Mouse (Mus musculus): ENCODE data around the gene Eif3k. TPM values are rescaled to one million over a fixed set of nuclear protein-coding genes. Genes with fewer than 3 reads are reported as not detected.

Gene Eif3k
- 341 and 343 TPM in 2 replicates for polyA plus RNA-seq (2014; fragmentation: Nextera tagmentation; extraction: Ambion mirVana)

- H3K9me3 ChIP-seq (ENCODE audit: control insufficient read depth, low read length), result no peaks in the 10 kb centered on the region
- under 1% methylated on average over 36 of the region's 36 CpGs for WGBS
- peaks cover 3% of the 10 kb centered on the region; the same call in 1 of the 2 replicates for H3K36me3 ChIP-seq (ENCODE audit: control insufficient read depth, insufficient read depth, low read length)
- H3K27ac ChIP-seq (ENCODE audit: low read depth, low read length), result peak within 1 kb of the TSS; percentile 48; the same call in 1 of the 2 replicates
- H3K27me3 ChIP-seq (ENCODE audit: control insufficient read depth, insufficient read depth, low read length), result no peaks in the 10 kb centered on the region
- DNase-seq (ENCODE audit: low spot score), result peak; percentile 96
- peaks cover 2% of the 10 kb centered on the region; the same call in 1 of the 2 replicates for H3K4me1 ChIP-seq (replicated peaks; ENCODE audit: control insufficient read depth, insufficient read depth, low read length)
- peak within 1 kb of the TSS; percentile 71 for H3K4me3 ChIP-seq (ENCODE audit: low read depth, low read length)
- peak within 1 kb of the TSS; percentile 69 for H3K9ac ChIP-seq (ENCODE audit: low read length)
- peak; percentile 96 for ATAC-seq (replicated peaks; ENCODE audit: low FRiP score)
- H3K4me2 ChIP-seq (ENCODE audit: low read depth, low read length, severe bottlenecking), result peak within 1 kb of the TSS; percentile 77
Measured at GRCm38 (mm10) chr7:28981651-28982273, at the start of gene Eif3k, which contains the start of gene Map4k1. TSS of gene Eif3k (minus strand) at chr7:28981864. TSS of gene Map4k1 (plus strand) at chr7:28982050.

GRCm38 (mm10) chr7:29029690-29030656 lies 48.3 kb upstream of the Eif3k start:
- WGBS, result 92% methylated on average over 14 of the region's 14 CpGs
- H3K27ac ChIP-seq (ENCODE audit: low read depth, low read length), result no peak overlapping the region
- no peak overlapping the region for H3K4me3 ChIP-seq (ENCODE audit: low read depth, low read length)
- no peaks in the 10 kb centered on the region; the same call in 1 of the 2 replicates for H3K9me3 ChIP-seq (ENCODE audit: control insufficient read depth, low read length)
- H3K4me2 ChIP-seq (ENCODE audit: low read depth, low read length, severe bottlenecking), result no peak overlapping the region
- H3K4me1 ChIP-seq (replicated peaks; ENCODE audit: control insufficient read depth, insufficient read depth, low read length), result no peaks in the 10 kb centered on the region
- no peak overlapping the region for H3K9ac ChIP-seq (ENCODE audit: low read length)
- DNase-seq (ENCODE audit: low spot score) (no peak), ATAC-seq (replicated peaks; ENCODE audit: low FRiP score) (no peak)
- no peaks in the 10 kb centered on the region for H3K27me3 ChIP-seq (ENCODE audit: control insufficient read depth, insufficient read depth, low read length)
- no peaks in the 10 kb centered on the region for H3K36me3 ChIP-seq (ENCODE audit: control insufficient read depth, insufficient read depth, low read length)

- no peak overlapping the region for H3K27ac ChIP-seq (ENCODE audit: low read depth, low read length)
- DNase-seq (ENCODE audit: low spot score), result no peak
- no peak overlapping the region for H3K4me2 ChIP-seq (ENCODE audit: low read depth, low read length, severe bottlenecking)
- no peaks in the 10 kb centered on the region for H3K36me3 ChIP-seq (ENCODE audit: control insufficient read depth, insufficient read depth, low read length)
- H3K9me3 ChIP-seq (ENCODE audit: control insufficient read depth, low read length), result no peaks in the 10 kb centered on the region; the same call in 1 of the 2 replicates
- H3K27me3 ChIP-seq (ENCODE audit: control insufficient read depth, insufficient read depth, low read length), result no peaks in the 10 kb centered on the region
- no peak overlapping the region for H3K9ac ChIP-seq (ENCODE audit: low read length)
- 90% methylated on average over 6 of the region's 6 CpGs for WGBS
- ATAC-seq (replicated peaks; ENCODE audit: low FRiP score), result no peak
- H3K4me3 ChIP-seq (ENCODE audit: low read depth, low read length), result no peak overlapping the region
- H3K4me1 ChIP-seq (replicated peaks; ENCODE audit: control insufficient read depth, insufficient read depth, low read length), result no peaks in the 10 kb centered on the region
Measured at GRCm38 (mm10) chr7:29028761-29029160, 47.1 kb upstream of the Eif3k start.

GRCm38 (mm10) chr7:29026811-29027210 lies 45.1 kb upstream of the Eif3k start:
- Histone ChIP-seq H3K4me2 (ENCODE audit: low read depth, low read length, severe bottlenecking) (no peak overlapping the region), H3K9me3 (ENCODE audit: control insufficient read depth, low read length) (no peaks in the 10 kb centered on the region), H3K36me3 (ENCODE audit: control insufficient read depth, insufficient read depth, low read length) (no peaks in the 10 kb centered on the region), H3K4me3 (ENCODE audit: low read depth, low read length) (no peak overlapping the region), H3K27me3 (ENCODE audit: control insufficient read depth, insufficient read depth, low read length) (no peaks in the 10 kb centered on the region), H3K9ac (ENCODE audit: low read length) (no peak overlapping the region), H3K27ac (ENCODE audit: low read depth, low read length) (no peak overlapping the region), H3K4me1 (replicated peaks; ENCODE audit: control insufficient read depth, insufficient read depth, low read length) (no peaks in the 10 kb centered on the region)
- ATAC-seq (replicated peaks; ENCODE audit: low FRiP score) (no peak), DNase-seq (ENCODE audit: low spot score) (no peak)
- 59% methylated on average over 4 of the region's 4 CpGs for WGBS

GRCm38 (mm10) chr7:29026195-29026594 lies 44.5 kb upstream of the Eif3k start:
- H3K9me3 ChIP-seq (ENCODE audit: control insufficient read depth, low read length), result no peaks in the 10 kb centered on the region
- no peak overlapping the region for H3K4me3 ChIP-seq (ENCODE audit: low read depth, low read length)
- no peaks in the 10 kb centered on the region for H3K27me3 ChIP-seq (ENCODE audit: control insufficient read depth, insufficient read depth, low read length)
- H3K4me1 ChIP-seq (replicated peaks; ENCODE audit: control insufficient read depth, insufficient read depth, low read length), result no peaks in the 10 kb centered on the region
- H3K4me2 ChIP-seq (ENCODE audit: low read depth, low read length, severe bottlenecking), result no peak overlapping the region
- H3K9ac ChIP-seq (ENCODE audit: low read length), result no peak overlapping the region
- ATAC-seq (replicated peaks; ENCODE audit: low FRiP score) (no peak), DNase-seq (ENCODE audit: low spot score) (no peak)
- H3K36me3 ChIP-seq (ENCODE audit: control insufficient read depth, insufficient read depth, low read length), result no peaks in the 10 kb centered on the region
- no peak overlapping the region for H3K27ac ChIP-seq (ENCODE audit: low read depth, low read length)
- WGBS, result 85% methylated on average over 5 of the region's 5 CpGs

- 86% methylated on average over 7 of the region's 7 CpGs for WGBS
- no peak for ATAC-seq (replicated peaks; ENCODE audit: low FRiP score)
- H3K9ac ChIP-seq (ENCODE audit: low read length), result no peak overlapping the region
- H3K4me2 ChIP-seq (ENCODE audit: low read depth, low read length, severe bottlenecking), result no peak overlapping the region
- H3K27ac ChIP-seq (ENCODE audit: low read depth, low read length), result no peak overlapping the region
- H3K27me3 ChIP-seq (ENCODE audit: control insufficient read depth, insufficient read depth, low read length), result peaks cover 3% of the 10 kb centered on the region; the same call in 1 of the 2 replicates
- no peaks in the 10 kb centered on the region for H3K36me3 ChIP-seq (ENCODE audit: control insufficient read depth, insufficient read depth, low read length)
- no peaks in the 10 kb centered on the region for H3K4me1 ChIP-seq (replicated peaks; ENCODE audit: control insufficient read depth, insufficient read depth, low read length)
- no peak overlapping the region for H3K4me3 ChIP-seq (ENCODE audit: low read depth, low read length)
- H3K9me3 ChIP-seq (ENCODE audit: control insufficient read depth, low read length), result no peaks in the 10 kb centered on the region
- DNase-seq (ENCODE audit: low spot score), result no peak
Measured at GRCm38 (mm10) chr7:29025566-29025965, 43.9 kb upstream of the Eif3k start.

GRCm38 (mm10) chr7:29023514-29023913 lies 41.9 kb upstream of the Eif3k start:
- peaks cover 4% of the 10 kb centered on the region; the same call in 1 of the 2 replicates for H3K4me1 ChIP-seq (replicated peaks; ENCODE audit: control insufficient read depth, insufficient read depth, low read length)
- no peaks in the 10 kb centered on the region for H3K9me3 ChIP-seq (ENCODE audit: control insufficient read depth, low read length)
- ATAC-seq (replicated peaks; ENCODE audit: low FRiP score) (no peak), DNase-seq (ENCODE audit: low spot score) (no peak)
- no peak overlapping the region for H3K27ac ChIP-seq (ENCODE audit: low read depth, low read length)
- 90% methylated on average over 8 of the region's 8 CpGs for WGBS
- no peaks in the 10 kb centered on the region for H3K36me3 ChIP-seq (ENCODE audit: control insufficient read depth, insufficient read depth, low read length)
- H3K27me3 ChIP-seq (ENCODE audit: control insufficient read depth, insufficient read depth, low read length), result peaks cover 23% of the 10 kb centered on the region
- no peak overlapping the region for H3K4me2 ChIP-seq (ENCODE audit: low read depth, low read length, severe bottlenecking)
- no peak overlapping the region for H3K4me3 ChIP-seq (ENCODE audit: low read depth, low read length)
- no peak overlapping the region for H3K9ac ChIP-seq (ENCODE audit: low read length)

GRCm38 (mm10) chr7:29022479-29022878 lies 40.8 kb upstream of the Eif3k start:
- Histone ChIP-seq H3K9ac (ENCODE audit: low read length) (no peak overlapping the region), H3K27me3 (ENCODE audit: control insufficient read depth, insufficient read depth, low read length) (peaks cover 26% of the 10 kb centered on the region), H3K4me1 (replicated peaks; ENCODE audit: control insufficient read depth, insufficient read depth, low read length) (peaks cover 4% of the 10 kb centered on the region; the same call in 1 of the 2 replicates), H3K36me3 (ENCODE audit: control insufficient read depth, insufficient read depth, low read length) (no peaks in the 10 kb centered on the region), H3K9me3 (ENCODE audit: control insufficient read depth, low read length) (no peaks in the 10 kb centered on the region), H3K4me2 (ENCODE audit: low read depth, low read length, severe bottlenecking) (no peak overlapping the region), H3K27ac (ENCODE audit: low read depth, low read length) (no peak overlapping the region), H3K4me3 (ENCODE audit: low read depth, low read length) (no peak overlapping the region)
- whole genome bisulfite sequencing, result 89% methylated on average over 8 of the region's 8 CpGs
- ATAC-seq (replicated peaks; ENCODE audit: low FRiP score), result no peak
- no peak for DNase-seq (ENCODE audit: low spot score)

Measured in forebrain, embryonic 11.5 days (tissue).